Mouse (Mus musculus) liver, postnatal 0 days (tissue): ENCODE measurements at regions not wholly inside any gene's neighbourhood (a gene's known extent, or its start where the extent isn't known, plus 50 kb on each side); places are given as distances from the start of the nearest gene placed in this dataset.

Experiments
- CTCF ChIP-seq: sonication (generic); IDR thresholded peaks from 2 replicates; pipeline ENCODE4 v1.5.1; 2016; ENCODE audit warnings: antibody characterized with exemption, low read depth
- EP300 ChIP-seq: IDR thresholded peaks from 2 replicates; pipeline ENCODE4 v1.6.1; 2016; ENCODE audit warnings: antibody characterized with exemption, low read depth, mild to moderate bottlenecking

- TF ChIP-seq CTCF, result no peak
- no peak for TF ChIP-seq EP300
These were observed 190.1 kb downstream of the Nuf2 start for GRCm38 (mm10) chr1:169341131-169341530.
